Mouse (Mus musculus) gonadal fat pad, adult 2 months (tissue): ENCODE results near the gene Rusc2. TPM values are rescaled to one million over a fixed set of nuclear protein-coding genes. Genes with fewer than 3 reads are reported as not detected.

ENCODE experiments used
- DNase-seq: peaks from one replicate; pipeline ENCODE4 v3.0.0-alpha.2; 2012; ENCODE audit warnings: low read depth
- polyA plus RNA-seq: library from polyadenylated mRNA; depleted of rRNA; stranded (reverse); fragments of >200 nt; gene quantifications from 2 replicates; pipeline ENCODE4 v1.2.3, GENCODE M21; 2012; rRNA removed

Rusc2 gene
- polyA plus RNA-seq, 1 experiment: 14.5 TPM

DNA sequence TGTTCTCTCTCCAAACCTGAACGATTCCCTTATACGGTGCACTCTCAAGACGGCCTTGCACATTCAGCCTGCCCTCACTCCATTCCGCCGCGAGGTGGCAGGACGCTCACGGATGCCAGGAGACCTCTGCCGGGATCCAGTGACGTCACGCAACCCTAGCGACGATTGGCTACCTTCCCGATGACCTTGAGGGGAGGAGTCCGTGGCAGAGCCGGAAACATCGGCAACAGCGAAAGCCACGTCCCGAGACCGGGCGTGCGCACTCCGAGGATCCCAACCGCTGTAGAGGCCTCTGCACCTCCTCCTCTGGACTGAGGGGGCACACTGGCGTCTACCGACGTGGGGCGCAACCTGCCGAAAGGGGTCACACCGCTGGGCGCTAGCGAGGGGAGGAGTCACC, 60.3 kb downstream of the Rusc2 start:
- peak; percentile 84 for DNase-seq

GRCm38 (mm10) chr4:43442456-43443361, 60.9 kb downstream of the Rusc2 start:
- no peak for DNase-seq

GRCm38 (mm10) chr4:43443511-43443910, 61.7 kb downstream of the Rusc2 start:
- no peak for DNase-seq

GRCm38 (mm10) chr4:43447251-43447650, 65.5 kb downstream of the Rusc2 start:
- no peak for DNase-seq

DNA sequence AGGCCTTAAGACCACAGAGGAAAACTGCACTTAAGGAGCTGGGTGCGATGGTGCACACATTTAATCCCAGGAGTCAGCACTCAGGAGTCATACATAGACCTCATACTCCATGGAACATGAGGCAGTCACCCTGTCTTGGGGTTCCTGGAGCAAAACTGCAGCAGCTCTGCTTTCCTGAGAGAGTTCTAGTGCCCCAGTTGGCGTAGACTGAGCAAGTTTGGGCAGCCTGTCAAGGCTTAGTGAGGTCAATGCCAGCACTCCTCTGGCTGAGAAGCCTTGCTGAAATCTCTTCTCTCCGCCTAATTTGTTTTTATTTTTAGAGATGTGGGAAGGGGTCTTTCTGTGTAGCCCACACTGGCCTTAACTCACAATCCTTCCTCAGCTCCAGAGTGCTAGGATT, 66.8 kb downstream of the Rusc2 start:
- DNase-seq: no peak

- no peak for DNase-seq
These were observed 70.5 kb downstream of the Rusc2 start for GRCm38 (mm10) chr4:43452315-43452714.

- no peak for DNase-seq
These were observed 71.6 kb downstream of the Rusc2 start for GRCm38 (mm10) chr4:43453413-43453812.

- no peak for DNase-seq
These were observed 72.5 kb downstream of the Rusc2 start, which contains the start of gene Cd72 for GRCm38 (mm10) chr4:43454041-43454836. TSS of gene Cd72 (minus strand) at chr4:43454628.

- no peak for DNase-seq
These were observed 74.7 kb downstream of the Rusc2 start for GRCm38 (mm10) chr4:43456470-43456869.

DNA sequence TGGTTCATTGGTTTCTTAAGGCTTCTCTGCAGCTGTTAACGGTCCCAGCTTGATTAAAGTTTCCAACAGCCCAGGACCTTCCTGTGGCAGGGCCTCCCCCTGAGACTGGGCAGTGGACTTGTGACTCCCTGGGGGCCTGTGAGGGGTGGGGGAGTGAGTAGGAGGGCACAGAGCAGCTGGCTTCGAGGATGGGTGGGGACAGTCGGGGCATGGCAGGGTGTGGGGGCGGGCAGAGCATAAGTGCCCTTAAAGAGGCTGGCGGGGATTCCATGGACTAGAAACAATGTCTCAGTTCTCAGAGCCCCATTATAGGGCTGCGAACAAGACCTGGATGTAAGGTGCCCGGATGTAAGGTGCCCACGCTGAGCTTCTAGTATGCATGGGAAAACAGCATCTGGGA, 75.3 kb downstream of the Rusc2 start:
- DNase-seq: no peak

- DNase-seq: no peak
These were observed 81.3 kb downstream of the Rusc2 start for GRCm38 (mm10) chr4:43463102-43463501.

- no peak for DNase-seq
These were observed 84.2 kb downstream of the Rusc2 start for GRCm38 (mm10) chr4:43465935-43466334.

DNA sequence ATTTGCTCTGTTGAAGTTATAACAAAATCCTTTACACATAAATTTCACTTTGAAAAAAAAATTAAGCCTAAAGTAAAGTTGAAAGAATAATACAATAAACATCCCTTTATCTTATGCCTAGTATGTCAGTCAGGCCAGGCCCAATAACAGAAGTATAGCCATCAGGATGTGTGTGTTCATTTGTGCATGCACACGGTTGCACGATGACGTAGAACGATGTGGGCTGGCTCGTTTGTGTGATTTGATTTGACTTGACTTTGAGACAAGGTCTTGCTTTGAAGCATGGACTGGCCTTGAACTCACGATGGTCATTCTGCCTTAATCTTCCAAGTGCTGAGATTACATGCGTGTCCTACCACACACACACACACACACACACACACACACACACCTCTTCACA, 85.1 kb downstream of the Rusc2 start:
- DNase-seq: no peak

GRCm38 (mm10) chr4:43470301-43470700, 88.5 kb downstream of the Rusc2 start:
- DNase-seq: no peak

DNA sequence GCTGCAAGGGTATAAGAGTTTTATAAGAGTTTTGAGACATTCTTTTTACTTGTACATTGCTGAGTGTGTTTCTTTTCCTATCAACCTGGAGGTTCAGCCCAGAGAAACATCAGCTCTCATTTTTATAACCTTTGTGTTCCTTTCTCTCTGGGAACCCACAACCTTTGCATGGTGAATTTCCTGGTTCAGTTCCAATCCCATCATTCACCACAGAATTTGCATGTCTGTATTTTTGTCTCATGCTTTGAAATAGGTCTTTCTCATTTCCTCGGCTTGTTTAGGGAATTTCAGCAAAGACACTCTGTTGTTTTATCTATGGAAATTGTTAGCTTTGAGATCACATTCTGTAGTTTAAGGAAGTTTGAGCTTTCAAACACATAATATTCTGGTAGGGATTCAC, 91.9 kb downstream of the Rusc2 start:
- DNase-seq: no peak

DNA sequence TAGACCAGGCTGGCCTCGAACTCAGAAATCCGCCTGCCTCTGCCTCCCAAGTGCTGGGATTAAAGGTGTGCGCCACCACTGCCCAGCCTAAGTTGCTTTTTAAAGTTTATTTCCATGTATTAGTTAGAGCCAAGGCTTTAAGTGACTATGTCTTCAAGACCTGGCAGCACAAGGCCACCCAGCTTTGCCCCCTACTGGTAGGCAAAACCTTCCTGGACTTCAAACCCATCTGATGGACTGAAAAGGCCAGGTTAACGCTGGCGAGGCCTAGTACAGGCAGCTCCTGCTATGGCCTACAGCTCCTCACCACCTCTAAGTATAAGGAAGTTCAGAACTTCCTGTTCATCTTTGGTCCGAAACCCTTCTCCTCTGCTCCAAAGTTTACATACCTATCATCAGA, 94.8 kb downstream of the Rusc2 start:
- DNase-seq: no peak

Other genes starting within 250 kb of the Rusc2 start
- gene Atp8b5, start 114.8 kb upstream of the Rusc2 start, polyA plus RNA-seq: 0.95 and 1.3 TPM in 2 replicates
- 3.4 and 4.4 TPM in 2 replicates for gene Fam166b, start 47.2 kb downstream of the Rusc2 start, polyA plus RNA-seq
- 64.6 and 65.6 TPM in 2 replicates for gene Tesk1, start 60.0 kb downstream of the Rusc2 start, polyA plus RNA-seq
- 3.5 and 3.8 TPM in 2 replicates for gene Cd72, start 72.6 kb downstream of the Rusc2 start, polyA plus RNA-seq
- 0.14 TPM in 1 of 2 replicates, not detected in the other for gene Sit1, start 101.8 kb downstream of the Rusc2 start, polyA plus RNA-seq
- 184 and 241 TPM in 2 replicates for gene Ccdc107, start 110.9 kb downstream of the Rusc2 start, polyA plus RNA-seq
- gene Arhgef39, start 117.7 kb downstream of the Rusc2 start, polyA plus RNA-seq: 3.4 and 3.5 TPM in 2 replicates
- gene Car9, start 125.0 kb downstream of the Rusc2 start, polyA plus RNA-seq: 0.22 and 0.36 TPM in 2 replicates
- 85.8 and 88.1 TPM in 2 replicates for gene Tpm2, start 141.8 kb downstream of the Rusc2 start, polyA plus RNA-seq
- gene Creb3, start 180.4 kb downstream of the Rusc2 start, polyA plus RNA-seq: 58.2 and 96.1 TPM in 2 replicates
- gene Tln1, start 180.7 kb downstream of the Rusc2 start, polyA plus RNA-seq: 88.5 and 105 TPM in 2 replicates
- 59.3 and 74.6 TPM in 2 replicates for gene Rgp1, start 196.7 kb downstream of the Rusc2 start, polyA plus RNA-seq
- gene Gba2, start 196.9 kb downstream of the Rusc2 start, polyA plus RNA-seq: 17.9 and 23.9 TPM in 2 replicates
- gene Msmp, start 202.5 kb downstream of the Rusc2 start, polyA plus RNA-seq: 0.99 and 2.0 TPM in 2 replicates
- gene Npr2, start 250.0 kb downstream of the Rusc2 start, polyA plus RNA-seq: 34.7 and 35.4 TPM in 2 replicates